Mouse (Mus musculus): ENCODE measurements around the gene Pef1.

DNA sequence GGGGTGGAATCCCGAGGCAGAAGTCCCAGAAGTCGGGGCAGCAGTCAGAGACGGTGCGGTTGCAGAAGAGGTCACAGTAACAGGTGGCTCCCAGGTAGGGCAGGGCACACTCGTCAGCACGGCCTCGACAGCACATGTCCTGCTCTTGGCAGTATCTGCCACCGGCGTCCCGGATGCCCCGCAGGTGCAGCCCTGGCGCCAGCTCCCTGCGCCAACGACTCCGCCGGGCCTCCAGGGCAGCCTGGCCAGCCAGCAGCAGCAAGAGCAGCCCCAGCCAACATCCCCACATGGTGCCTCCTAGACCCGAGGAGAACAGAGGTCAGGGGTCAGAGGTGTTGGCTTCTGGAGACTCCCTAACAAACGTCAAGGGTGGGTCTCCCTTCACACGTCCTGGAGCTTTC is 71.6 kb downstream of the Pef1 start:
- TF ChIP-seq CTCF (IDR thresholded peaks at IDR 0.05; ENCODE audit: low read depth, low read length) (no peak), POLR2A (IDR thresholded peaks at IDR 0.05; ENCODE audit: borderline replicate concordance, low read depth, low read length) (no peak)

Measured in bone marrow macrophage, adult 2 months (primary cell).